Mouse (Mus musculus) 3T3-L1 (cell line): ENCODE data around the gene Dcaf8.

ENCODE experiments used
- DNase-seq: peaks from one replicate; pipeline ENCODE4 v3.0.0-alpha.2; 2015; ENCODE audit warnings: low read depth, low spot score

The Dcaf8 gene

DNA sequence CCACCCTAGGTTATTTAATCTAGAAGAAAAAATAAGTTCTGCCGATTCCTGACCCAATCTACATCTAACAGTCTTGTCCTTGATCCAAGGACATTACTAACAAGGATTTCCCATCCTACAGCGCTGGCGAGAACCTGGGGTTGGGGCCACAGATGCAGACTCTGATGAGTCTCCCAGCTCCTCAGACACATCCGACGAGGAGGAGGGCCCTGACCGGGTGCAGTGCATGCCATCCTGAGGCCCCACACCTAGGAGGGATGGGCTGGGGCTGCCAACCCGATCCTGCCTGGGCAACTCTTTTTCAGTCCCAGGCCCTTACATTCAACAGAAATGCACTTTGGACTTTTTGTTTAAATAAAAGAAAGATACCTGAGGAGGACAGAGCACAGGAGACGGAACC is 46.6 kb downstream of the Dcaf8 start:
- no peak for DNase-seq

DNA sequence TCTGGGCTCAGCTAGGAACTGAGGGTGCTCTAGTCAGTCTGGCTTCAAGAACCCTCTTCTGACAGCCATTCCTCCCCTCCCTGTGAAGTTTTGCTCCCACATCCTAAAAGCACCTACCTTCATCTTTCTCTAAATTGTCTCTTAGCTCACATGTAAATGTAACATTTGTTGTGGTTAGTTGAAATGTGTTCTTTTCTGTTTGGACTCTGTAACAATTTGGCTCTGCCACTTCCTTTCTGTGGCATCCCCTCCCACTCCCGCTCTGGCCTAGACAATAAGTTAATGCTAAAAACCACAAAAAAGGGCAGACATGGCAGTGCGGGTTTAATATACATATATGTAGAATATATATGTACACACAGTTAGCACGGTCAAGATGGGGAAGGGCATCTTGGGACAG is 49.3 kb downstream of the Dcaf8 start:
- DNase-seq, result no peak

DNA sequence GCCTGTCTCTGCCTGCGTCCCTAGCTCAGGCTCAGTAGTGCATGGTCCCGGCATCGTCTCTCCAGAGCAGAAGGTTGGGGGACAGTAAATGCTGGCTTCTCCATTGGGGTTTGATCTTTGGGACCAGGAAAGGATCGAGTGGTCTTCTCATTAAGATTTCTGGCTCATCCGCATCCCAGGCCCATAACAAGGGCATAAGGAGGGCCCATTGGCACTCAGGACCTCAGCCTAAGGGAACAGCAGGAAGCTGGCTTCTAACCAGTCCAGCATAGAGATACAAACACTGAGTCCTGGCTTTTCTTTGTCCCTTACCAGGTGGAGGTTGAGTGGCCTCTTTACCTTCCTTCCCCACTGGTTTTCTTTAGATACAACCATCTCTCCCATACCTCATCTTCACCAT is 50.0 kb downstream of the Dcaf8 start:
- DNase-seq, result no peak

DNA sequence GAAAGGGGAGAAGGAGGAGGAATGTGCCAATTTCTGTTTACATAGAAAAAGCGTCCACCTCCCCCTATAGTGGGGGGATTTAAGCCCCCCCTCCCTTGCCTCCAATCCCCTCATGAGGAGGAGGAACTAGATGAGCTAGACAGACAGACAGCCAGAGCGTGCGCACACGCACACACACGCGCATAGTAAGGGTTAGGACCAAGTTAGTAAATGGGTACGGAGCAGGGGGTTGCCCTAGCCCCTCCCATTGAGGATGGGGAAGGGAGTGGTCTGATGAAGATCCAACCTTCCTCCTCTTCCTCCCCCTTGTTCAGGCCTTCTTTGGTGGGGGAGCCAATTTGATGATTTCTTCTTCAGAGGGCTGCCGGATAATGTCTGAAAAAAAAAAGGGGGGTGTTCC is 50.4 kb downstream of the Dcaf8 start:
- no peak for DNase-seq

DNA sequence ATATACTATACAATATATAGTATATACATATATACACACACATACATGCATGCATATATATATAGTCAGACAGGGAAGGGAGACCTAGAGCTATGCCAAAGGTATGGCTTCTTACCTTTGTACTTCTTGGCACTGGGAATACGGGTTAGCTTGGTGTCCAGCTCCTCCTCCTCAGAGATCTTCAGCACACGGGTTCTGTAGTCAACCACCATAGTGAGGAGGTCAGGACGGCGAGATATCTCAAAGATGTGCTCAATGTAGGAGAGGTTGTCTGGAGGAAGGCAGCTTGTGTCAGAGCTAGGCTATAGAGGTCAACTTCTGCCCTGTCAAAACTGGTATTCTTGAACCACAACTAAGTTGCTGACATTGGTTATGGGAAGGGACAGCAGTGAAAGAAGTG is 51.1 kb downstream of the Dcaf8 start:
- DNase-seq, result no peak

DNA sequence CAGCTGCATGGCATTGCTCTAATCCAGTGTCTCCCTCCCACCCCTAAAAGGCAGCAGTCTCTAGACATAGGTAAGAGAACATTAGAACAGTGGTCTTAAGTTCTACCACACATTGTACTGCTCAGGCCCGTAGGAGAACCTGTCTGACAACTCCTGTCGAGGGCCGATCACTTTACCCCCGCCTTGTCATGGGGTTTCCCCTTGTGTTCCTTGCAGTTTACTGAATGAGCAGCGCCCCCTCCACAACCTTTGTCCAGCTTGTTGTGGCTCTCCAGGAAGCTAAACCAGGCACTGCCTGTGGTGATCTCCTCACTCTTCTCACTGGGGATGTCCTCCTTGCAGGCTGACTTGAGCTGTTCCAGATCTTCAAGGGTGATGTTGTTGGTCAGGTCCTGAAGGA is 52.3 kb downstream of the Dcaf8 start:
- DNase-seq, result no peak

DNA sequence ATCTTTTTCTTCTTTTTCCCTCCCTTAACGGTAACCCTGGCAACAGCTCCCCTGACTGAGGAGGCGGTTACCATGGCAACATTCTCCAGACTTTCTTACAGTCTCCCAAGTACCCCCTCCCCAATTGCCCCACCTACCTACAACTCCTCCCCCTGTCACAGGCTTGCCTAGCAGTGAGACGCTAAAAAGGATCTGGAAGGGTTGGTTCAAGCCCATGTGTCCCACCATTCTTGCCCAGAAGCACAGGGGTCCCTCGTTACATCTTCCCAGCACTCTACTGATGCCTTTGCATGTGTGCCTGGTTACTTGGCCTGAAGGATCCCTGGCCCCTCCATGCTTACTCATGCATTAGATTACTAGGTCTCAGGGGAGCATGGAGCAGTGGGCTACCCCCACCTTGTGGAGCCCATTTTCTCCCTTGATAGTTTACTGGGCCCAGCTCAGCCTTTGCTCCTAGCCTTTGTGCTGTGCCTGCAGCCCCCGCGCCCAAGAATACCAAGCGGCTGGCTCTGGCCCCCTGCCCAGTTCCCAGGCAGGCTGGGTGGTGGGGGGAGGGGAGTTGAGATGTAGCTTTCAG is 53.1 kb downstream of the Dcaf8 start:
- DNase-seq, result no peak

DNA sequence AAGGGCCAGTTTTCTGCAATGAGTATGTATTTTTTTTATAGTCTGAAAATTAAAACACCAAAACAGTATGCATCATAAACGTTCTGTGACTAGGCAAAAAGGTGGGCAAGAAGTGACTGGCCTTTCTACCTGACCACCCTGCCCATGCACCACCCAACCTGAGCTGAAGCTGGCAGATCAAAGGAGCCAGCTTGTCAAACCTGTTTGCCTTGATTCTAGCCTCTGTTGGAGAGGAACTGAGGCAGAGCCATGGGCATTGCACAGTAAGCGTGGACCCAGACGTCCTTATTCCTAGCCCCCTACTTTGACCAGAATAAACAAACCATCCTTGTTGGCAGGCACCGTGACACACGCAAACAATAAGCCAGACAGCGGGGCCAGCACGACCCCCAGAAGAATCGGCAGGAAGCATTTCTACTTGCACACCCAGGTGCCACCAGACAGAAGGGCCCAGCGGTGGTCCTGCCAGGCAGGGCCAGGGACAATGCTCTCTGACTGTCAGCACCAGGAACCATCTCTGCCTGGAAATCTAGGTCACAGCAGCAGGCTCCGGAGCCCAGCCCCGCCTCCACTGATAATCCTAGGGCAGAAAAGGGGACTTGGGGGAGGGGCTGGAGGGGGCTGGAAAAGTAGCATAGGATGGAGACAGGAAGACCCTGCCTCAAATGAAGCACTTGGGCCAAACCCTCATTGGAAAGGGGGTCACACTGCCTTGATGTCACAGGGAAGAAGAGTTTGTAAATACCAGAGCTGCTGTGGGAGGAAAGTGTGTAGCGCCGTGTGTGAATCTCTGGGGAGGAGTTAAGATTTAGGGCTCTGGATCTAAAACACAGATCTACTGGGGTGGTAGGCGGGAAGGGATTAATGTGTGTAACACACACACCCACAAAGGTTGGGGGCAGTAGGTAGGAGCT is 54.3 kb downstream of the Dcaf8 start:
- no peak for DNase-seq

DNA sequence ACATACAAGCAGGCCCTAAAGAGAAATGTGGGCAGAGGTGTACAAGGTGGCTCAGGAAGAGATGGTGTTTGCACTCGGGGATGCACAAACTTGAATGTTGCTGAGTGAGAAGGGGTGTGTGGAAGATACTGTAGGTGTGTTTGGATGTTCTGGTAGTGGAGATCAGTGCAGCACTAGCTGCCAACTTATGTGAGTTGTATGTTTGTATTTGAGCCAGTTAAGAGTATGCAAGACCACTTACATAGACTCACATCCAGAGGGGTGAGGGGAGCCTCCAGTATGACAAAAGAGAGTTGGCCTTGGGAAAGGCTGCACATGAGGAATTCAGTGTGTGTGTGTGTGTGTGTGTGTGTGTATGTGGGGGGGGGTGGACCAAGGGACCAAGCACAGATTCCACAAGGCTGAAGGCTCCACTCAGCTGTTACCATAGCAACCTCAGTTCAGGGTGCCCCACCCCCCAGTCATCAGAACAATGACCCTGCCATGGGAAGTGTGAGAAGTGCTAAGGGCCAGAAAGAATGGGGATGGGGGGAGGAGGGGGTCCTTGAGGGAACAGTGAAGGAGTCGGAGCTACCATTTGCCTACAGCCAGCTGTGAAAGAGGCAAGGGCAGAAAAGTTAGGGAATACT is 55.1 kb downstream of the Dcaf8 start:
- no peak for DNase-seq

DNA sequence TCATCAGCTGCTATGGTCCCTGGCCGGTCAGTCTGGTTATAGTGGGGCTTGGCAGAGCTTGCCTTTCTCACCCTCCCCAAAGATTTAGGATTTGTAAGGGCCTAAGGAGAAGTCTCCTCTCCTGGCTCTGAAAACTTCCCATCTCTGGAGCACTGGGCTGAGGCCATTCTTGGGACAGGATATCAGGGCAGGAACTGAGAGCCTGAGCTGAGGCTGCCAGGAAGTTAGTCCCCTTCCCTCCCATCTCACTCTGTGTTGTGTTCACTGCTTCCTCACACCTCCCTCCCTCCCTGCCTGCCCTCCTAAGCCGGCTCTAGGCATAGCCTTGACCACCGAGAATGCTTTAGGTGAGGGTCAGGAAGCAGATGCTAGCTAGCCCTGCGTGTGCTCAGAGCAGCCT is 55.7 kb downstream of the Dcaf8 start:
- DNase-seq, result no peak

DNA sequence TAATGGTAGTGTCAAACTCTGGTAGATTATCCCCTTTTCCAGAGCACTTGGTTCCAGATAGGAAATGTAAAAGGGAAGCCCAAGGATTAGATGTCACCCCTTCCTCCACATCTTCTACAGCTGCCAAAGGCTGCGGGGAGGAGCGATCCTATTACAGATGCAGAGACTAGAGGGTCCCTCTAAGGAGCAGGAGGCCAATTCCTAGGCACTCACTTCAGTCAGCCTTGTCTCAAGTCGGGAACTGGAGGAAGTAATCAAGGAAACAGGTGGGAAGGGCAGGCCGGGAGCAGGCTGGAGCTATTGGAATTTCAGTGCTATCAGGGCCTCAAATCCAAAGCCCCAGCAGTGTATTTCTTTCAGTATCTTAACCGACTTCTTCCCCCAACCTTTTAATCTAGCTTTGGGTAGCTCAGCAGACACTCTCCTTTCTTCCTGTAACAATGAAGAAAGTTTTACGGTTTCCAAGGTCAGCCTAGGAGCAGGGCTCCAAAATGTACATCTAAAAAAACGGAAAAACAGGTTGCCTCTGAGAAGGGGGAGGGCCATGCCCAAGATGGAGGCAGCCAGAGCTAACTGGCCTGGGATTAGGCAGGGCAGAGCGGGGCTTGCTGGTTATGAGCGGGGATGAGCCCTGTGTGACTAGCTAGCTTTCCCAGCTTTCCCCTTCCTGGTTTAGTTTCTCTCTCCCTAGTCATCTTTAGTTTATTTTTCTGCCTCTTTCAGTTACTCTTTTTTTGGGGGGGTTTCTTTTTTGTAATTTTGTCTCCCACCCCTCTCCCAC is 56.3 kb downstream of the Dcaf8 start:
- DNase-seq, result no peak

DNA sequence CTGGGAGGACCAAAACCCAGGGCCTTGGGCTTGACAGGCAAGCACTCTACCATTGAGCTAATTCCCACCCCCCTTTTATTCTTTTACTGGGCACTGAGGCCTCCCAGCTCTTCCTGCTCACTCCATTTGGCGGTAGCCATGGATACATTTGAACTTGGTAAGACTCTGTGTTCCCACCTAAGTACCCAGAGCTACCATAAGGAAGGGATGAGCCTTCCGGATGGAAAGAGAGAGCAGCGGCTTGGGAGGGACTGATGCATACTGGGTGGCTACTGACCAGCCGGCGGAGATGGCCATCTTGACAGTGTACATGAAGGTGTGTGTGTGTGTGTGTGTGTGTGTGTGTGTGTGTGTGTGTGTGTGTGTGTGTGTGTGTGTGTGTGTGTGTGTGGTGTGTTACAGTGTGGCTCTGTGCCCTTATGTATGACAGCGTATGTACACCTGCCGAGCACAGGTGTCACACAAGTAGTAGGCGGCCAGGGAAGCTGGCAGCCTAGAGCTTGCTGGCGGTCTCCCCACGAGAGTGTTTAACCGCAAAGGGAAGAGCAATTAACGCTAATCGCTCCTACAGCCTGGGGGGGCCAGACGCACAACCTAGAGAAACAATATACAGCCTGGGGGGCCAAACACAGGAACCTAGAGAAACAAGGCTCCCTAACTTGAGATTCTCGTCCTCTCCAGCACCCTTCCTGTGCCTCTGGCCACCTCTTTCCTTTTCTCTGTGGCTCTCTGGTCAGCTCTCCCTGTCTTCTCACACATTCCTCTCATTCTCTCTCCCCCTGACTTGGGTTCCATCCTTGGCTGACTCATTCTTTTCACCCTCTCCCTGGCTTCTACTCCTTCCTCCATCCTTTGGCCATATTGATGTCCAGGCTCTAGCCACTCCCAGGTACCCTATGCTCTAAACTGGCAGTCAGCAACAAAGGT is 57.2 kb downstream of the Dcaf8 start:
- peak; percentile 72 for DNase-seq

DNA sequence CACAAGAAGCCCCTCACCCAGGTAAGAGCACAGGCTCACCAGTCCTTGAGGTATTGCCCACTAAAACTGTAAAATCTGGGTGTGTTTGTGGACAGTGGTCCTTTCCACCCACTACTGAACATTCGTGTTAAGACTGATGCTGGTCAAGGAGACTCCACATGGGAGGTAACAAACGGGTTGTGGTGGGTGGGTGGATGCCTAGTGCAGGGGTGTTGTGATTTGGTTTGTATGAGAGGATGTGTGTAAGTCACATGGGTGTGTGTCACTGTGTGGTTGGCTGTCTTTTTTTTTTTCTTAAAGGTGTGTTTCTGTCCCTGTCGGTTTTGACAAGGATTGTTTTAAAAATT is 57.8 kb downstream of the Dcaf8 start:
- DNase-seq, result peak; percentile 63

DNA sequence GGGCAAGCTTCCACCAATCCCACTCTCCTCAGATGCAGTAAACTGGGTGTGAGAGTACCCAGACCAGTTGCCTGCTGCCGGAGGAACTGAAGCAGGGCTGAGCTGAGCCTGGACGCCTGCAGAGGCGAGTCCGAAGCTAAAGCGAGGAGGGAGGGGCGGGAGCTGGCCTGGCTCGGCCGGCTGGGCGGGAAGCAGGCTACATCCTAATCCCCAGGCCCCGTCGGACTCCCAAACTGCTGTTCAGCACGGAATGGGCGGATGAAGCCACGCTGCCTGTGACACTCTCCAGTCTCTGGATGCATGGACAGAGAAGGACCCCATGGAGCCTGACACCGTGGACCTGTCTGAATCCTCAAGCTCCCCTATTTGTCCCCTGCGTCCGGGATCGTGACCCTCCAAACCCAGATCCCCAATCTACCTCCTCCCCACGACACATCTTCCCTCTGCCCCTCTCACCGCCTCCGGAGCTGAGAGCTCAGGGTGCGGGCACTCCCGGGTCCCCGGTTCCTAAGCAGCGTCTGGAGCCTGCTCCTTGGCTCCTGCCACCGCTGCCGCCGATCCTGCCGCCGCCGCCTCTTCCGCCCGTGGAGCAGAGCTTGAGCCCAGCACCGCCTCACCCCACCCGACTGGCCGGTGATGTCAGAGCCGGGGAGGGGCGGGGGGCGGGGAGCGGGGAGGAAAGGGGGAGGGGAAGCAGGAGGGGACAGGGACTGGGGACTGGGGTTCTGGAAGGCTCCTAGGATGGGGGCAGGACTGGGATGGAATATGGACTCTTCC is 58.4 kb downstream of the Dcaf8 start, which contains the start of gene Pea15a:
Gene Pea15a (minus strand): TSS at position 664 of the 777 bp plus-strand sequence.
- peak; percentile 72 for DNase-seq

DNA sequence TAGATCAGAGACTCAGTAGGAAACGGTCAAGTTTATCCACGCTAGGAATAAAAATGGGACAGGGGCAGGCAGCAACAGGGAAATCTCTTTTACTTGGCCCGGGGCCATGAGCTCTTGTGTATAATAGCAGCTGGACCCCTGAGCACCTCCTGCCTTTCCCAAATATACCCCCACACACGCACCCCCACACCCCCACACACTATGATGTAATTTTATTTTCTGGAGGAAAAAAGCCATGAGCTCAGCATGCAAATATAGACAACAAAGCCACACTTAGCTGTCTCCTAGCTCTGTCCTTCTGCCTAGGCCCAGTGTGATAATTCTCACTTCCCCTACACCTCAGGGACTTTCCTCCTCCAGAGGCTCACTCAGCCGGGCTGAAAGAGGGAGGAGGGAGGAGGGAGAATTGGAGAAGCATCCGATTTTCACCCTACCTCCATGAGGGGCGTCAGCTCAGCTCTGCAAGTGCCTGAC is 59.3 kb downstream of the Dcaf8 start:
- DNase-seq, result no peak

DNA sequence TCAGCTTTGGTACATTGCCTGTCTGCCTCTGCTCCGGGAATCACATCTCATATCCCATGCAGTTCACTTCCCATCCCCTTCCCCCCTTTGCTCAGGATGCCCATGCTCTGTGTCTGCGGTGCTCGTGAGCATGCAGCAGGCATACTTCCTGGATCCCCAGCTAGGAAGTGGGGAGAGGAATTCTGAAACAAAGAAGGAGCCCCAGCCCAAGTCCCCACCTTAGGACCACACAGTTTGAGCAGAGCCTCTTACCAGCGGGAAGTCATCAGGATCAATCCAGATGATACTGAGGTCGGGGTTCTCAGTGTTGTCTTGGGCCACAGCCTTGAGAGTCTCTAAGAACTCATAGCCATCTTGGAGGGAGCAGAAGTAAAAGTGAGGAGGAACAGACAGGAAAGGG is 64.9 kb downstream of the Dcaf8 start:
- DNase-seq, result no peak

DNA sequence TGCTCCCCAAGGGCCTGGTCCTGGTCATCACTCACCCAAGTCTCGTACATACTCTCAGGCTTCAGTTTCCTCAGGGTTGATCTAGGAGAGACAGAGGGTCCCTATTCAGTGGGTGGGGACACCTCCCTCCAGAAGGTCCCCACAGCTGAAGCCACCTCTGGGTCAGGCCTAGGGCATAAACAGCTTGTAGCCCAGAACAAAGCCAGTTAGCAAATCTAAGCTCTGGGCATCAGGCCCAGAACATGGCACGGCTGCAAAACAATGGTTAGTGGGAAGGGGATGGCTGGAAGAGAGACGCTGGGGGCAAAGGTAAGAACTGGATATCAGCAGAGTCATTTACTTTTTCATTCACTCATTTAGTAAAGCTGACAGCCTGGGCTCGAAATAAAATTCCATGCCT is 65.9 kb downstream of the Dcaf8 start:
- no peak for DNase-seq

DNA sequence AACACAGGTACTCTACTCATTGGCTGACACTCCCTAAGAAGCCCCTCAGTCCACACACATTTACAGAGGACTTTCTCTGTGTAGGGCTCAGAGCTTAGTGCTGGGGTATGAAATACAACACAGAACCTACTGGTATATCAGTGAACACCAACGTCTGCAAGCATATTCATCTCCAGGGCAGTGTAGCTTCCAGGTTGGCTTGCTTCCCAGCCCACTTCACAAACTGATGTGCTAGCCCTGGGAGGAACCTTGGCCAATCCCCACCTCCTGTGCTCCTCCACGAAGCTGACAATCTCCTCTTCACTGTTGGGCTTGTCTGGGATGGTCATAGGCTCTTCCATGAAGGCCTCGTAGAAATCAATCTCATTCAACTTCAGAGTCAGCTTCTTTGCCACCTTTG is 66.9 kb downstream of the Dcaf8 start:
- DNase-seq, result no peak

DNA sequence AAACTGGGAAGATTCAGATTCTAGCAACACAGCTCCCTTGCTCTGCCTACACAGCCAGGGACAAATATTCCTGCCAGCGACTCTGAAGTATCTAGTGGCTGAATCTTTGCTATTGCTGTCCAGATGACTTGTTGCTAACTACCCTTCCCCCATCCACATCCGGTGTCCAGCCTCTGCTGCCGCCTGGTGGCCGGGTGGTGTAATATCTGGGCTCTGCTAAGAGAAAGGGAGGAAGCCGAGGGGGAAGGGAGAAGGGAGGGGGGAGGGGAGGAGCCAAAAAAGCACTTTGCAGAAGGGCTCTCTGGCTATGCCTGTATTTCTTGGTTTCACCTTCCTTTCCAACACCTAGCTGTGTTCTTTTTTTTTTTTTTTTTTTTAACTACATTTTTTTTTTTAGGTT is 69.3 kb downstream of the Dcaf8 start:
- DNase-seq, result peak; percentile 94
